Mouse (Mus musculus) CH12.LX (cell line): ENCODE results near the gene Gm20388. TPM values are rescaled to one million over a fixed set of nuclear protein-coding genes. Genes with fewer than 3 reads are reported as not detected.

ENCODE experiments used
- DNase-seq: peaks from one replicate; pipeline ENCODE4 v3.0.0-alpha.2; 2013; ENCODE audit errors: extremely low read depth
- H3K27ac ChIP-seq: 2 replicates; pipeline ENCODE4 v1.5.1; 2012; ENCODE audit warnings: low read depth, mild to moderate bottlenecking, control low read depth, moderate library complexity; ENCODE audit not compliant: insufficient read depth
- H3K27me3 ChIP-seq: replicated peaks from 2 replicates; pipeline ENCODE3; 2012; ENCODE audit warnings: inconsistent platforms
- H3K36me3 ChIP-seq, 2 experiments: replicated peaks in 1 of 2; 2 replicates each; pipeline versions ENCODE3 to v1.6.1; 2012; ENCODE audit warnings: inconsistent platforms in 1 of 2, low read length in 1 of 2, mild to moderate bottlenecking in 1 of 2, mixed read lengths in 1 of 2, moderate library complexity in 1 of 2; ENCODE audit not compliant: control insufficient read depth in 1 of 2, insufficient read depth in 1 of 2
- H3K4me1 ChIP-seq, 2 experiments: 2 replicates each; pipeline ENCODE4 v1.6.1; 2012; ENCODE audit warnings: inconsistent platforms in 1 of 2, moderate library complexity in 1 of 2; ENCODE audit not compliant: insufficient read depth in 2 of 2, control insufficient read depth in 1 of 2
- H3K4me2 ChIP-seq: 2 replicates; pipeline ENCODE4 v1.6.1; 2012; ENCODE audit warnings: low read depth, mild to moderate bottlenecking, control low read depth; ENCODE audit not compliant: poor library complexity, insufficient read depth, severe bottlenecking
- H3K4me3 ChIP-seq, 3 experiments: fragments of 150-350 bp in 1 of 3; sonication (generic) in 1 of 3; replicated peaks in 1 of 3; 2 replicates each; pipeline versions ENCODE3 to v1.5.1; 2011 to 2012; ENCODE audit warnings: low read depth in 2 of 3, low read length in 2 of 3, mild to moderate bottlenecking in 2 of 3, moderate library complexity in 2 of 3, control low read depth in 1 of 3, improper control_type of control experiment in 1 of 3, inconsistent platforms in 1 of 3, mixed read lengths in 1 of 3; ENCODE audit not compliant: poor library complexity in 1 of 3
- H3K79me2 ChIP-seq: replicated peaks from 2 replicates; pipeline ENCODE4 v1.6.1; 2012; ENCODE audit warnings: mild to moderate bottlenecking, moderate library complexity; ENCODE audit not compliant: control insufficient read depth, poor library complexity, insufficient read depth, severe bottlenecking; ENCODE audit errors: extremely low read depth
- H3K9ac ChIP-seq: 2 replicates; pipeline ENCODE4 v1.6.1; 2012; ENCODE audit warnings: low read depth, mild to moderate bottlenecking, control low read depth, moderate library complexity; ENCODE audit not compliant: insufficient read depth
- H3K9me3 ChIP-seq: replicated peaks from 2 replicates; pipeline ENCODE3; 2012; ENCODE audit warnings: low read length, inconsistent platforms, mixed read lengths
- CHD1 ChIP-seq: IDR thresholded peaks from 2 replicates; pipeline ENCODE4 v1.6.1; 2012; ENCODE audit warnings: low read depth, low read length, improper control_type of control experiment, inconsistent platforms
- CTCF ChIP-seq, 2 experiments: IDR thresholded peaks in 1 of 2; conservative IDR thresholded peaks in 1 of 2; 2 replicates each; pipeline ENCODE4 v1.5.1; 2011 to 2012; ENCODE audit warnings: low read depth in 2 of 2, low read length in 2 of 2, improper control_type of control experiment in 1 of 2, inconsistent platforms in 1 of 2, mild to moderate bottlenecking in 1 of 2, moderate library complexity in 1 of 2
- E2F4 ChIP-seq: IDR thresholded peaks from 2 replicates; pipeline ENCODE4 v1.6.1; 2011; ENCODE audit warnings: low read depth, low read length, improper control_type of control experiment; ENCODE audit not compliant: insufficient replicate concordance
- EP300 ChIP-seq: IDR thresholded peaks from 2 replicates; pipeline ENCODE4 v1.6.1; 2011; ENCODE audit warnings: low read length, improper control_type of control experiment
- ETS1 ChIP-seq: conservative IDR thresholded peaks from 2 replicates; pipeline ENCODE4 v1.6.1; 2012; ENCODE audit warnings: low read depth, mild to moderate bottlenecking, inconsistent platforms, low read length, improper control_type of control experiment, moderate library complexity
- GABPA ChIP-seq: IDR thresholded peaks from 2 replicates; pipeline ENCODE4 v1.6.1; 2012; ENCODE audit warnings: low read depth, low read length, improper control_type of control experiment, inconsistent platforms; ENCODE audit not compliant: insufficient replicate concordance
- HCFC1 ChIP-seq: IDR thresholded peaks from 2 replicates; pipeline ENCODE4 v1.6.1; 2012; ENCODE audit warnings: low read depth, mild to moderate bottlenecking, inconsistent platforms, low read length, improper control_type of control experiment
- IRF4 ChIP-seq: IDR thresholded peaks from 2 replicates; pipeline ENCODE4 v1.6.1; 2014; ENCODE audit warnings: low read depth, mild to moderate bottlenecking, inconsistent platforms, low read length, improper control_type of control experiment
- KAT2A ChIP-seq: IDR thresholded peaks from 2 replicates; pipeline ENCODE4 v1.6.1; 2012; ENCODE audit warnings: low read length, improper control_type of control experiment, inconsistent platforms; ENCODE audit not compliant: insufficient replicate concordance
- MAFK ChIP-seq: IDR thresholded peaks from 2 replicates; pipeline ENCODE4 v1.6.1; 2011; ENCODE audit warnings: low read length, improper control_type of control experiment; ENCODE audit not compliant: insufficient replicate concordance
- MAX ChIP-seq: IDR thresholded peaks from 2 replicates; pipeline ENCODE4 v1.6.1; 2011; ENCODE audit warnings: low read length, improper control_type of control experiment
- MXI1 ChIP-seq: IDR thresholded peaks from 2 replicates; pipeline ENCODE4 v1.6.1; 2011; ENCODE audit warnings: mild to moderate bottlenecking, low read depth, low read length, improper control_type of control experiment
- PAX5 ChIP-seq: IDR thresholded peaks from 2 replicates; pipeline ENCODE4 v1.6.1; 2012; ENCODE audit warnings: low read length, inconsistent platforms, mixed read lengths
- POLR2AphosphoS2 ChIP-seq: IDR thresholded peaks from 2 replicates; pipeline ENCODE4 v1.6.1; 2011; ENCODE audit warnings: low read depth, low read length, improper control_type of control experiment
- RCOR1 ChIP-seq: conservative IDR thresholded peaks from 2 replicates; pipeline ENCODE4 v1.6.1; 2012; ENCODE audit warnings: low read depth, mild to moderate bottlenecking, inconsistent platforms, low read length, improper control_type of control experiment
- SMC3 ChIP-seq: IDR thresholded peaks from 2 replicates; pipeline ENCODE4 v1.6.1; 2011; ENCODE audit warnings: low read depth, low read length, improper control_type of control experiment
- TBP ChIP-seq: conservative IDR thresholded peaks from 2 replicates; pipeline ENCODE4 v1.6.1; 2011; ENCODE audit warnings: low read depth, low read length, improper control_type of control experiment
- UBTF ChIP-seq: IDR thresholded peaks from 2 replicates; pipeline ENCODE4 v1.6.1; 2012; ENCODE audit warnings: low read depth, mild to moderate bottlenecking, inconsistent platforms, low read length, improper control_type of control experiment, moderate library complexity
- ZNF384 ChIP-seq: IDR thresholded peaks from 2 replicates; pipeline ENCODE4 v1.6.1; 2012; ENCODE audit warnings: low read depth, low read length, improper control_type of control experiment, inconsistent platforms
- dilution Hi-C: fragments of 300-500 bp; cut with MboI; formaldehyde crosslinking; loops from 2 replicates; pipeline ENCODE4 v1.14.3; 2020; ENCODE audit warnings: low sequenced_read_pairs; ENCODE audit not compliant: extremely low pct_unique_long_range_greater_than_20kb, extremely low pct_ligation_motif_present
- in situ Hi-C: fragments of 300-500 bp; cut with MboI; formaldehyde crosslinking; loops from 3 replicates; pipeline ENCODE4 v1.14.3; 2019; ENCODE audit warnings: low sequenced_read_pairs, low pct_ligation_motif_present, low pct_unique_long_range_greater_than_20kb, mixed read lengths
- polyA plus RNA-seq: library from polyadenylated mRNA; unstranded; fragments of >175 nt; gene quantifications from 2 replicates; pipeline ENCODE4 v1.2.1, GENCODE M21; 2012; ENCODE audit warnings: low read depth; ENCODE audit not compliant: insufficient read length
- total RNA-seq, 2 experiments: library from RNA; depleted of rRNA; stranded (reverse); fragments of 300-350 nt in 1 of 2; fragments of >200 nt in 1 of 2; gene quantifications; 2 replicates each; pipeline ENCODE4 v1.2.3; 2012 to 2014

Gene Gm20388
- total and polyA plus RNA-seq, 3 experiments: 14.8 to 26.3 (median 22.2) TPM

DNA sequence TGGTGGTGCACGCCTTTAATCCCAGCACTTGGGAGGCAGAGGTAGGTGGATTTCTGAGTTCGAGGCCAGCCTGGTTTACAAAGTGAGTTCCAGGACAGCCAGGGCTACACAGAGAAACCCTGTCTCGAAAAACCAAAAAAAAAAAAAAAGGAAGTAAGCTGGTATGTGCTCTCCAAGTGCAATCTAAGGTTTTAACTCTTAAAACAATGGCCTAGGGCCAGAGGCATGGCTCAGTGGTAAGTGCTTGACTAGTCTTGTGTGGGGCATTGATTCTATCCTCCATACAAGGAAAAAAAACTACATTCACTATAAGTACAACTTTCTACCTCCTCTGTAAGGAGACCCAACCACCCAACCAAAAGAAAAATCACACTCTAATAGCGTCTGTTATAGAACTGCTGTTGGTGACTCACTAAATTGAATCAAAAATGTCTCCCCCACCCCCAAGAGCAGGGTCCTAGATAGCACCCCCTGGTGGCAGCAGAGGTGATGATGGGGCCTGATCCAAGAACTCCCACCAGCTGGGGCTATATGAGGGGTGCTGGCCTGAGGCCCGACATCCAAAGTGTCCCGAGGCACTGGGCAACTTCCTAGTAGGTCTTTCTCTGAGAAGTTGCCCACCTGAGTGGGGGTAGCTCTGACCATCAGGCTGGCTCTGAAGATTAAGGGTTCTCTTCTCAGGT lies 2548.7 kb downstream of the Gm20388 start:
- Histone ChIP-seq H3K36me3 (no peaks in the 10 kb centered on the region), H3K9me3 (peaks cover 3% of the 10 kb centered on the region), H3K79me2 (no peaks in the 10 kb centered on the region), H3K27me3 (peaks cover 45% of the 10 kb centered on the region), H3K4me3 (no peak overlapping the region), H3K4me2 (no peak overlapping the region), H3K27ac (no peak overlapping the region), H3K4me1 (peaks cover 9 to 48% of the 10 kb centered on the region in 2 experiments), H3K9ac (no peak overlapping the region)
- TF ChIP-seq MAX (no peak), PAX5 (no peak), ETS1 (no peak), MXI1 (no peak), UBTF (no peak), RCOR1 (no peak), IRF4 (no peak), KAT2A (no peak), GABPA (no peak), SMC3 (peak; percentile 37; the same call in 1 of the 2 replicates), CTCF (conservative IDR thresholded peaks at IDR 0.05 in 1 of 2, IDR thresholded peaks at IDR 0.05 in 1 of 2; ENCODE audit: low read depth in 2 of 2, low read length in 2 of 2) (peak; percentile 10 to 50; a peak in 2 of 4 replicates), ZNF384 (peak; percentile 34; the same call in 1 of the 2 replicates), CHD1 (no peak), HCFC1 (no peak)
- dilution Hi-C loops (no loop called here), in situ Hi-C loops (no loop called here)
- DNase-seq: no peak

DNA sequence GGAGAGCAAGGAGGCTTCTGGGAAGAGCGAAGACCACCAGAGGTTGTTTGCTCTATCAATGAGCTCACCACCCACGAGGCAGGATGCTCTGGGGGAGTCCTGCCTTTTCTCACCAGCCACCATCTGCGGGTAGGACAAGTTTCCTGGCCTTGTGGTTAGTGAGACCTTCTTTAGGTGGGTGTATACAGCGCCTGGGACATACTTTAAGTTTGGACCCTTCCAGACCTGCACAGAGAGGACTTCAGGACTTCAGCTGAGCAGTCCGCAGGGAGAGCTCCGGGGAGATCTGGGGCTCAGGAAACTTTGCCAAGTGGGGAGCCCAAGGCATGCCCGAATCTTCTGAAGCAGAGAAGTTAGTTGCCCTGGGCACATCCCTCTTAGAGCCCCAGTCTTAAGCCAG lies 2549.3 kb downstream of the Gm20388 start:
- peak overlapping the region; percentile 89 for H3K4me2 ChIP-seq
- dilution Hi-C loops: no loop called here
- H3K79me2 ChIP-seq: no peaks in the 10 kb centered on the region
- H3K27me3 ChIP-seq: peaks cover 45% of the 10 kb centered on the region
- no peak overlapping the region for H3K9ac ChIP-seq
- DNase-seq: no peak
- peaks cover 0 to 2% of the 10 kb centered on the region in 2 experiments for H3K36me3 ChIP-seq
- H3K4me3 ChIP-seq: peak overlapping the region; percentile 7 to 40 (median 13)
- H3K4me1 ChIP-seq: peaks cover 9 to 48% of the 10 kb centered on the region in 2 experiments
- TF ChIP-seq POLR2AphosphoS2 (no peak), MAFK (no peak), E2F4 (no peak), TBP (no peak), IRF4 (no peak), EP300 (no peak)
- in situ Hi-C loops: no loop called here
- no peak overlapping the region for H3K27ac ChIP-seq
- H3K9me3 ChIP-seq: peaks cover 3% of the 10 kb centered on the region
